Mouse (Mus musculus) heart, embryonic 13.5 days (tissue): ENCODE measurements around the gene Zfp764. TPM values are rescaled to one million over a fixed set of nuclear protein-coding genes. Genes with fewer than 3 reads are reported as not detected.
"Not testable (repeated sequence)": the region's sequence is repeated elsewhere in the genome, so short reads cannot be mapped to it uniquely, and the experiment has no call there.

Experiments used
- ATAC-seq: fragments of 200-750 bp; cut with Nextera tagmentation; 2 replicates; pipeline ENCODE4 v1.8.0; 2017; ENCODE audit warnings: moderate TSS enrichment; ENCODE audit not compliant: insufficient number of reproducible peaks, low FRiP score, low TSS enrichment; ENCODE audit errors: extremely low read depth
- H3K27ac ChIP-seq: fragments of 300-500 bp; sonication (generic); replicated peaks from 2 replicates; pipeline ENCODE4 v1.5.1; 2015; ENCODE audit warnings: moderate library complexity, mild to moderate bottlenecking, inconsistent platforms
- H3K27me3 ChIP-seq: fragments of 300-500 bp; sonication (generic); replicated peaks from 2 replicates; pipeline ENCODE4 v1.6.1; 2015; ENCODE audit warnings: mild to moderate bottlenecking, inconsistent platforms
- H3K36me3 ChIP-seq: fragments of 300-500 bp; sonication (generic); 2 replicates; pipeline ENCODE4 v1.6.1; 2015; ENCODE audit warnings: mild to moderate bottlenecking, inconsistent platforms
- H3K4me1 ChIP-seq: fragments of 300-500 bp; sonication (generic); 2 replicates; pipeline ENCODE4 v1.6.1; 2015; ENCODE audit warnings: inconsistent platforms
- H3K4me2 ChIP-seq: fragments of 300-500 bp; sonication (generic); 2 replicates; pipeline ENCODE4 v1.6.1; 2015; ENCODE audit warnings: inconsistent platforms, mild to moderate bottlenecking, moderate library complexity
- H3K4me3 ChIP-seq: fragments of 300-500 bp; sonication (generic); 2 replicates; pipeline ENCODE4 v1.5.1; 2015; ENCODE audit warnings: moderate library complexity, mild to moderate bottlenecking, inconsistent platforms
- H3K9ac ChIP-seq: fragments of 300-500 bp; sonication (generic); 2 replicates; pipeline ENCODE4 v1.6.1; 2015; ENCODE audit warnings: inconsistent platforms, mild to moderate bottlenecking, moderate library complexity
- H3K9me3 ChIP-seq: fragments of 300-500 bp; sonication (generic); 2 replicates; pipeline ENCODE4 v1.6.1; 2016; ENCODE audit warnings: inconsistent platforms
- WGBS: fragments of 180-500 bp; shearing (Covaris S2); methylation state at CpG from one replicate; pipeline ENCODE4 v1.1.7; 2015; ENCODE audit warnings: mixed read lengths; 5-methylcytosine and 5-hydroxymethylcytosine counted together
- polyA plus RNA-seq: library from polyadenylated mRNA; unstranded; fragments of >200 nt; fragmentation: Nextera tagmentation; extraction: Ambion mirVana; gene quantifications from 2 replicates; pipeline ENCODE4 v1.2.1, GENCODE M21; 2015

The Zfp764 gene
- polyA plus RNA-seq, 1 experiment from 2014 or later = 4.6 TPM

DNA sequence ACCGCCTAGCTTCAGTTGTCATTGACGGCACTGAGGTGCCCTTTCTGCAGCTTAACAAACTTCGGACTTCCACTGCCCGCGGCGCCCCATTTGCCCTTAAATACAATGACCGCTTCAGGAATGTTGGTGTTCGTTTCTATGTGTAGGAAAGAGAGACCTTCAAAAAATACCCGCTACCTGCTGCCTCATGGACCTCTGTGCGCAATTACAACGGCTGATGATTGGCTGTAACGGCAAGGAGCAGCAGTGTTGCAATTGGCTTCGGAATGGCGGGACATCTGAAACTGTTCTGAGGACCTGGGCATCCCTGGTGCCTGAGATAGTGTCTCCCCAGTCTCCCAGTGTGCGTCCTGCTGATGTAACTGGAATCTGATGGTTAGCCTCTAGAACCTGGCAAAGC lies 15.6 kb upstream of the Zfp764 start:
- Histone ChIP-seq H3K27ac (no peak overlapping the region), H3K4me1 (peaks cover 17% of the 10 kb centered on the region), H3K9ac (peak overlapping the region; percentile 82), H3K27me3 (peaks cover 21% of the 10 kb centered on the region), H3K36me3 (peaks cover 19% of the 10 kb centered on the region), H3K4me3 (peak overlapping the region; percentile 63), H3K9me3 (no peaks in the 10 kb centered on the region), H3K4me2 (peak overlapping the region; percentile 97)
- ATAC-seq = no peak
- WGBS = 1% methylated on average over 15 of the region's 15 CpGs

DNA sequence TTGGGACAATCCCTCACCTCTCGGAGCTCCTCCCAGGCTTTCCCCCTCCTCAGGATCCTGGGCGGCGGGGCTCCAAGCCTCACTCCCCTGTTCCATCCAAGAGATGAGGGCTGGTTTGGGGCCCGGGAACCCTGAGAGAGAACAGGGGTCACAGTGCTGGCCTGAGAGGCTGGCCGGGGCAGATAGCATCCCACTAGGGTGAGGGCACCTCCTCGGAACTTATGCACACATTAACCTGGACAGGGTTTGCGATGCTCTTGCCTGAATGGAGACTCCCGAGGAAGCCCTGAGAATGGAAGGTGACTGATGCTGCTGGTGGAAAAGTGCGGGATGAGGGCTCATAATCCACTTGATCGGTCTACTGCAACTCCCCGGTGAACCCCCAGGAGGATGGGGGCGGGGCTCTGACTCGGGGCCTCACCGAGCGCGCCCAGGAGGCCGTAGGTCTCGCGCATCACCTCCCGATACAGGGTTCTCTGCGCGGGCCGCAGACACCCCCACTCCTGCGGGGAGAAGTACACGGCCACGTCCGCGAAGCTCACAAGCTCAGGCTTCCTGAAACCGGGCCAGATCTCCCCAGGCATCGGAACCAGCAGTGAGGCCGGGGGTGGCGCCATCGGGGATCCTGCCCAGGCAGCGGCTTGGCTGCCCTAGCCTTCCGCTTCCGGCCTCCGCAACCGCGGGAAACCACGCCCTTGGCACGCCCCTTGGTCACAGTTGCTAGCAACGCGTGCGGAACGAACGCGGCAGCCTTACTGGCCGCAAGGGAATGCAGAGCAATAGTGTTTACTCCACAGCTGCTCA lies 15.0 kb upstream of the Zfp764 start, which contains the start of gene Zfp688:
TSS of gene Zfp688 (minus strand) at position 681 of the 804 bp plus-strand sequence.
- H3K9me3 ChIP-seq = no peaks in the 10 kb centered on the region
- H3K27ac ChIP-seq = 0 out of 2 replicates have a peak within 1 kb of the TSS, but pooled peaks have one; percentile 33
- peak; percentile 82 for ATAC-seq
- peak within 1 kb of the TSS; percentile 82 for H3K9ac ChIP-seq
- peaks cover 17% of the 10 kb centered on the region for H3K4me1 ChIP-seq
- peaks cover 21% of the 10 kb centered on the region for H3K27me3 ChIP-seq
- H3K4me2 ChIP-seq = peak within 1 kb of the TSS; percentile 97
- H3K36me3 ChIP-seq = peaks cover 19% of the 10 kb centered on the region
- H3K4me3 ChIP-seq = peak within 1 kb of the TSS; percentile 63
- under 1% methylated on average over 48 of the region's 48 CpGs for WGBS

DNA sequence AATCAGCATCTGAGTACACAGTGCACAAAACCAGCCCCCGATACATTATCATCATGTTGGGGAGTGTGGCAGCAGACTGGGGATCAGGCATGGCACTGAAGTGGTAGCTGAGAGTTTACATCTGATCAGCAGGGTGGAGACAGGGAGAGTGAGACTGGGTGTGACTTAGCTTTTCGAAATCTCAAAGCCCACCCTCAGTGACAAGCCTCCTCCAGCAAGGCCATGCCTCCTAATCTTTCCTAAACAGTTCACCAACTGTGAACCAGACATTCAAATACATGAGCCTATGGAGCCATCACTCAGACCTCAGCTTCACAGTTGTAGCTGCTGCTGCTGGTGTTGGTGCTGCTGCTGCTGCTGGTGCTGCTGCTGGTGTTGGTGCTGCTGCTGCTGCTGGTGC lies 4.8 kb upstream of the Zfp764 start:
- Histone ChIP-seq H3K9me3 (no peaks in the 10 kb centered on the region), H3K4me1 (no peaks in the 10 kb centered on the region), H3K27ac (no peak overlapping the region), H3K4me3 (no peak overlapping the region), H3K9ac (no peak overlapping the region), H3K4me2 (no peak overlapping the region), H3K27me3 (no peaks in the 10 kb centered on the region), H3K36me3 (no peaks in the 10 kb centered on the region)
- no peak for ATAC-seq
- 58% methylated on average over 2 of the region's 2 CpGs for WGBS

DNA sequence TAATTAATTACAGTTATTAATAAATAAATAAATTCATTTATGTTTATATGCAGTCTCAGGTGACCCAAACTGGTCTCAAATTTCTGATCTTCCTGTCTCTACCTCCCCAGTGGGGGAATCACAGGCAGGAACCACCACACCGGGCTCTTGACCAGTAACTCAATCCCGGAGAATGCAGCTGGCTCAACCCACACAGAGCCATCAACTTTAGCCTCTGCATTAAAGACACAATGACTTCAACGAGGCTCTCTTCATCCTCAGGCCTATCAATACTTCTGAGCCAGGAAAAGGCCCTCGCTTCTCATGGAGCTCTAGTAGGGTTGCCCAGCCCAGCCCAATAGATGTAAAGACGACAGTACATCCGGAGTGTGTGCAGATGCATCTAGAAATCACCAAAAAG lies 2.5 kb downstream of the Zfp764 start:
- H3K4me1 ChIP-seq, H3K27me3 ChIP-seq, H3K36me3 ChIP-seq, H3K4me2 ChIP-seq, H3K9me3 ChIP-seq, H3K27ac ChIP-seq, ATAC-seq, H3K4me3 ChIP-seq, H3K9ac ChIP-seq: not testable (repeated sequence)
- WGBS = 90% methylated on average over 6 of the region's 6 CpGs

DNA sequence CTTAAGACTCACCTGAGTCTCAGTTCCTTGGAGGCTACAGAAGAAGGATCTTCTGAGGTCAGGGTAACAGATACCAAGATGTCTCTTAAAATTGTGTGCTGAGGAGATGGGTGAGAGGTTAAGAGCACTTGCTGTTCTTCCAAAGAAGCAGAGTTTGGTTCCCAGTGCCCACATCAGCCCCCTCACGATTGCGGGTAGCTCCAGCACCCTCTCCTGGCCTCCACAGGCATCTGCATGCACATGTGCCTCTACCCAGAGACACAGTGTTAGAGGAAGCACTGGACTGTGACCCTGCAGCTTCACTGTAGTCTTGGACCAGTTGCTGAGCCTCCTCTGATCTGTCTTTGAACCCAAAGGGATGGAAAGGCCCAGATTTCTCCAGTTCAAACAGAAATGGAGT lies 3.6 kb downstream of the Zfp764 start:
- H3K4me2 ChIP-seq = no peak overlapping the region
- H3K27me3 ChIP-seq = 0 out of 2 replicates have a peak, but pooled peaks cover 3% of the 10 kb centered on the region
- 35% methylated on average over 2 of the region's 2 CpGs for WGBS
- H3K9me3 ChIP-seq = no peaks in the 10 kb centered on the region
- peaks cover 9% of the 10 kb centered on the region for H3K36me3 ChIP-seq
- H3K4me3 ChIP-seq = no peak overlapping the region
- H3K9ac ChIP-seq = no peak overlapping the region
- H3K27ac ChIP-seq = no peak overlapping the region
- H3K4me1 ChIP-seq = 0 out of 2 replicates have a peak, but pooled peaks cover 6% of the 10 kb centered on the region
- ATAC-seq = no peak

DNA sequence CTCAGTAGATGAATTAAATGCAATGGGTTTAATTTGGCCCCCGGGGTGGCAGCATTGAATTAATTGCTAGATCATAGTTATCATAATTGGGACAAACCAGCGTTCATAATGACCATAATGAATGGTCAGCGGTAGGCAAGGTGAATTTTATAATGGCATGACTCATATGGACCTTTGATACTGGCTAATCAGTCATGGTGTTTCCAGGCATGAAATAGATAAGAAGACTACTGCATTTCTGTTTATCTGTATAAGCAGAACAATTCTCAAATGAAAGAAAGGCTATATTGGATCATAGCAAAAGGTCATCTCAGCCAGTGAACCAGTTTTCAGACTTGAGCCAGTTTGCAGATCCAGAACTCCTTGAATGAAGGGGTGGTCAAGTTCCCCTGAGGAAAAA lies 6.3 kb downstream of the Zfp764 start:
- H3K9me3 ChIP-seq = no peaks in the 10 kb centered on the region
- H3K36me3 ChIP-seq = peaks cover 9% of the 10 kb centered on the region
- no peak overlapping the region for H3K4me3 ChIP-seq
- H3K27ac ChIP-seq = no peak overlapping the region
- H3K4me1 ChIP-seq = no peaks in the 10 kb centered on the region
- H3K27me3 ChIP-seq = peaks cover 11% of the 10 kb centered on the region
- ATAC-seq = no peak
- H3K9ac ChIP-seq = no peak overlapping the region
- H3K4me2 ChIP-seq = no peak overlapping the region
- 66% methylated on average over 3 of the region's 3 CpGs for WGBS

DNA sequence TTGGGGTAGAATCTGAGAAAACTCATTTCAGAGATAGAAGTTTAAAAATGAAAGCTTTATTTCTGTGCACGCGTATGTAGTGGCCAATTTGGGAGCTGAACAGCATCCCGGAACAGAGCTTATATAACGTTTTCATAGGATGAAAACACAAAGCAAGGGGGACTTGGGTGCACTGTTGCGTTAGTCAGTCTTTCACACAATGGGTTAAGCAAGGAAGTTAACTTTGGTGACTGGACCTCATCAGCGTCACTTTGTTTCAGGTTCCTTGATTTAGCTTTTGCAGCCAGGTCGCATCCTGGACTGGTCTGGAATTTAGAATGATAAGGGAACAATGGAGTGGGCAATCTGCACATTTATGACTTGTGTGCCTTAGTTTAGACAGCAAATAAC lies 12.7 kb downstream of the Zfp764 start:
- H3K4me3 ChIP-seq = peak overlapping the region; percentile 77
- 14% methylated on average over 7 of the region's 7 CpGs for WGBS
- H3K4me2 ChIP-seq = peak overlapping the region; percentile 85
- peak overlapping the region; percentile 79 for H3K9ac ChIP-seq
- peaks cover 8% of the 10 kb centered on the region for H3K27me3 ChIP-seq
- peak overlapping the region; percentile 92 for H3K27ac ChIP-seq
- H3K4me1 ChIP-seq = peaks cover 19% of the 10 kb centered on the region
- peaks cover 14% of the 10 kb centered on the region for H3K36me3 ChIP-seq
- no peaks in the 10 kb centered on the region for H3K9me3 ChIP-seq
- no peak for ATAC-seq

DNA sequence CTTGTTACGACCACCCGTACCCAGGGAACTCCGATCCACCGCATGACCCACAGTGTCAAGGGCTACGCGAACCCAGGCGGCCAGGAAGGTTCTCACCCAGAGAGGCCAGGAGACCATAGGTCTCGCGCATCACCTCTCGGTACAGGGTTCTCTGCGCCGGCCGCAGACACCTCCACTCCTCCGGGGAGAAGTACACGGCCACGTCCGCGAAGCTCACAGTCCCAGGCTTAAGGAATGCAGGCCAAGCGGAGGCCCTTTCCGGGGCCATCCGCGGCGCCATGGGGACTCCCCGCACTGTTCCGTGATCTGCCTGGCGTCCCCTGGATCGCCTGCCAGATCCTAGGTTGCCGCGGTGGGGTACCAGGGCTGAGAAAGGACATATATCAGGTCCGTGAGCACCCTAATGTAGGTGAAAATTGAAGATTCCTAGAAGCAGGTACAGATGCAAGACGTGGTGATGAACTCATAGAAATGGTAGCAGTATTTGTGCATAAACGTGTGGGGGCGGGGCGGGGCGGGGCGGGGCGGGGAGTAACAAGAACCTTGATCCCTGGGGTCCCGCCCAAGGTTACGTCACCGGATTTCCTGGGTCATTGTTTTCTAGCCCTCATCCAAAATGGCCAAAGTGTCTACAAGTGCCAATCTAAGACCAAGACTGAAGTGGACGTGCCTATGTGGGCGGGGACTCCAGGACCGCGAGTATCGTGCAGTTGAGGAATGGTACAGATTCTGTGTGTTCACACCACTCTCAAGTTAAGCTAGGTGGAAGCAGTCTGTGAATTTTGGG lies 13.3 kb downstream of the Zfp764 start, which contains the start of gene E430018J23Rik:
TSS of gene E430018J23Rik (minus strand) at position 473 of the 787 bp plus-strand sequence.
- ATAC-seq = peak; percentile 86

DNA sequence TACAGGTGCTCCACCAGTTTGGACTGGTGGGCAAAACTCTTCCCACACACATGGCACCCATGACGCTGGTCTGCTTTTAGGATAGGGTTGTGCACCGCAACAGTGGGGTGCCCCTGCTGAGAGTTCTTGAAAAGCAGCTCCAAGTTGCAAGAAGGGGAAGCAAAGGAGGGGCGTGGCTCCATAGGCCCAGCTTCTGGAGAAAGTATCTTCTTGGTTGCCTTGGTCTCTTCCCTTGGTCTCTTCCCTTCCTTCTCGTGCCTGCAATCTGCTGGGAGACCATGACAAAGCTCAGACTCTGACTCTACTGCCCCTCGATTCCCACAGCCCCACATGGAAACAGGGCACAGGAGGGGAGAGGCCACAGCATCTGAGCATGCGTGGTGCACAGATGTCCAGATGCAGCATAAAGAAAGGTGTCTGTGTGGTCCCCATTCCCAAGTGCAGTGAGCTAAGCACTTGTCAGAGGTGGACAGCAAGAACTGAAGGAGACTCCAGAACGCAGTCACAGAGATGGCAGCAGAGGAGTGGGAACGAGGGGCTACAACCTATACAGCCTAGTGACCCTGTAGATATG lies 14.3 kb downstream of the Zfp764 start:
- Histone ChIP-seq H3K27me3 (peaks cover 5% of the 10 kb centered on the region), H3K27ac (no peak overlapping the region), H3K4me2 (peak overlapping the region; percentile 85), H3K4me3 (peak overlapping the region; percentile 77), H3K9ac (peak overlapping the region; percentile 93), H3K9me3 (no peaks in the 10 kb centered on the region), H3K4me1 (peaks cover 19% of the 10 kb centered on the region), H3K36me3 (peaks cover 14% of the 10 kb centered on the region)
- no peak for ATAC-seq
- 83% methylated on average over 8 of the region's 8 CpGs for WGBS

More for the DNA sequence above, 13.3 kb downstream of the Zfp764 start, which contains the start of gene E430018J23Rik:
- H3K27me3 ChIP-seq = peaks cover 8% of the 10 kb centered on the region
- no peaks in the 10 kb centered on the region for H3K9me3 ChIP-seq
- H3K27ac ChIP-seq = peak within 1 kb of the TSS; percentile 92
- under 1% methylated on average over 45 of the region's 45 CpGs for WGBS
- peak within 1 kb of the TSS; percentile 77 for H3K4me3 ChIP-seq
- peaks cover 19% of the 10 kb centered on the region for H3K4me1 ChIP-seq
- peak within 1 kb of the TSS; percentile 85 for H3K4me2 ChIP-seq
- H3K9ac ChIP-seq = peak within 1 kb of the TSS; percentile 93
- H3K36me3 ChIP-seq = peaks cover 14% of the 10 kb centered on the region

DNA sequence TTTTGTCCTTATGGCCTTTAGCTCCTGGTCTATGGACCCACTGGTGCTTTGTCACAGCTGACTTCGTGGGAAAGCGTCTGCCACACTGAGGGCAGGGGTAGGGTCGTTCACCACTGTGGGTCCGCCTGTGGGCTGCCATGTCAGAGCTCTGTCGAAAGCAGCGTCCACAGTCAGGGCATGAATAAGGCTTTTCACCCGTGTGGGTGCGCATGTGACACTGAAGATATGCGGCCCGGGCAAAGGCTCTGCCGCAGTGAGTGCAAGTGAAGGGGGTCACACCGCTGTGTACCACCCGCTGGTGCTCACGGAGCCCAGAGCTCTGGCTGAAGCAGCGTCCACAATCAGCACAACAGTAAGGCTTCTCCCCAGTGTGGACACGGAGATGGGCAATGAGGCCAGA lies 15.1 kb downstream of the Zfp764 start:
- ATAC-seq = no peak

DNA sequence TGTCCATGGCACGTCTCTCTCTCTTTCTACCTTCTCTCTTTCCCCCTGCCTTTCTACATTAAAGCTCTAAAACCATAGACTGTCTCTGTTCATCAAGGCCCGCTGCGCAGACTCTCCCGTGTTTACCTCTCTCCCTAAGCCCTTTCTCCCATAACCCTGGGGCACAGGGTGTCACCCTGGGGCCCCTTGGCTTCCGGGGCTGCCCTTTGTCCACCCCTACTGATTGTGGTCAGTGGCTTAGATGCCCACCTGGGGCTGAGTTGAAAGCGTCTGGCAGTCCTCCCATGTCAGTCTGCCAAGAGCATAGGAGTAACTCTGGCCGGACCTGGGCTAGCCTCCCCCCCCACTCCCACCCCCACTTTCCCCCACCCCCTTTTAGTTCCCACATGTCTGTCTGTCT lies 16.3 kb downstream of the Zfp764 start:
- H3K4me3 ChIP-seq = no peak overlapping the region
- H3K4me1 ChIP-seq = peaks cover 28% of the 10 kb centered on the region
- WGBS = 82% methylated on average over 7 of the region's 7 CpGs
- peaks cover 19% of the 10 kb centered on the region for H3K36me3 ChIP-seq
- no peak for ATAC-seq
- H3K27me3 ChIP-seq = no peaks in the 10 kb centered on the region
- H3K9me3 ChIP-seq = no peaks in the 10 kb centered on the region
- H3K9ac ChIP-seq = no peak overlapping the region
- no peak overlapping the region for H3K4me2 ChIP-seq
- no peak overlapping the region for H3K27ac ChIP-seq

More for the DNA sequence above, 15.1 kb downstream of the Zfp764 start:
- H3K4me3 ChIP-seq = no peak overlapping the region
- WGBS = 95% methylated on average over 16 of the region's 16 CpGs
- H3K9ac ChIP-seq = no peak overlapping the region
- H3K27ac ChIP-seq = no peak overlapping the region
- no peak overlapping the region for H3K4me2 ChIP-seq
- H3K4me1 ChIP-seq = peaks cover 19% of the 10 kb centered on the region
- peaks cover 14% of the 10 kb centered on the region for H3K36me3 ChIP-seq
- H3K27me3 ChIP-seq = no peaks in the 10 kb centered on the region
- H3K9me3 ChIP-seq = no peaks in the 10 kb centered on the region
